Mouse (Mus musculus) midbrain, postnatal 0 days (tissue): Measurements from ENCODE around the gene Olfr575. TPM values are rescaled to one million over a fixed set of nuclear protein-coding genes. Genes with fewer than 3 reads are reported as not detected.

Source experiments
- ATAC-seq: fragments of 200-750 bp; cut with Nextera tagmentation; 2 replicates; pipeline ENCODE4 v1.8.0; 2017; ENCODE audit warnings: moderate number of reproducible peaks, mild to moderate bottlenecking, moderate TSS enrichment, moderate library complexity; ENCODE audit not compliant: low FRiP score
- DNase-seq: peaks from one replicate; pipeline ENCODE4 v3.0.0-alpha.2; 2015; ENCODE audit warnings: low spot score
- H3K27ac ChIP-seq: fragments of 300-500 bp; sonication (generic); 2 replicates; pipeline ENCODE4 v1.5.1; 2014; ENCODE audit warnings: low read depth, mild to moderate bottlenecking, low read length, mixed read lengths
- H3K27me3 ChIP-seq: fragments of 300-500 bp; sonication (generic); 2 replicates; pipeline ENCODE4 v1.6.1; 2014; ENCODE audit warnings: low read length, control low read depth, mixed read lengths; ENCODE audit not compliant: insufficient read depth
- H3K36me3 ChIP-seq: fragments of 300-500 bp; sonication (generic); 2 replicates; pipeline ENCODE4 v1.6.1; 2014; ENCODE audit warnings: low read length, control low read depth, mixed read lengths; ENCODE audit not compliant: insufficient read depth
- H3K4me1 ChIP-seq: fragments of 300-500 bp; sonication (generic); 2 replicates; pipeline ENCODE4 v1.6.1; 2014; ENCODE audit warnings: mild to moderate bottlenecking, control low read depth, antibody characterized with exemption, low read length, mixed read lengths; ENCODE audit not compliant: insufficient read depth
- H3K4me2 ChIP-seq: fragments of 300-500 bp; sonication (generic); 2 replicates; pipeline ENCODE4 v1.6.1; 2014; ENCODE audit warnings: low read depth, mild to moderate bottlenecking, low read length, mixed read lengths; ENCODE audit not compliant: poor library complexity, severe bottlenecking
- H3K4me3 ChIP-seq: fragments of 300-500 bp; sonication (generic); 2 replicates; pipeline ENCODE4 v1.5.1; 2014; ENCODE audit warnings: low read depth, mild to moderate bottlenecking, low read length, moderate library complexity
- H3K9ac ChIP-seq: fragments of 300-500 bp; sonication (generic); replicated peaks from 2 replicates; pipeline ENCODE4 v1.6.1; 2014; ENCODE audit warnings: mild to moderate bottlenecking, low read length, moderate library complexity, mixed read lengths; ENCODE audit not compliant: poor library complexity, severe bottlenecking
- H3K9me3 ChIP-seq: fragments of 300-500 bp; sonication (generic); 2 replicates; pipeline ENCODE4 v1.6.1; 2016; ENCODE audit warnings: low read length, control low read depth
- CTCF ChIP-seq: IDR thresholded peaks from 2 replicates; pipeline ENCODE4 v1.5.1; 2016; ENCODE audit warnings: antibody characterized with exemption, mild to moderate bottlenecking
- WGBS: fragments of 180-500 bp; shearing (Covaris S2); extraction: QIAGEN DNeasy Blood & Tissue Kit; methylation state at CpG from one replicate; pipeline ENCODE4 v1.1.7; 2014; 5-methylcytosine and 5-hydroxymethylcytosine counted together
- polyA plus RNA-seq: library from polyadenylated mRNA; unstranded; fragments of >200 nt; fragmentation: Nextera tagmentation; extraction: Ambion mirVana; gene quantifications from 2 replicates; pipeline ENCODE4 v1.2.1, GENCODE M21; 2015
- total RNA-seq: library from RNA; depleted of rRNA; stranded (reverse); fragments of >200 nt; gene quantifications from 2 replicates; pipeline ENCODE4 v1.2.3, GENCODE M21; 2014; rRNA removed

Gene Olfr575
- total RNA-seq, result not detected in 2 replicates
- not detected in 2 replicates for polyA plus RNA-seq

- no peak for TF ChIP-seq CTCF
- 69% methylated on average over 1 of the region's 1 CpGs for WGBS
- H3K27ac ChIP-seq, result no peak within 1 kb of the TSS
- H3K27me3 ChIP-seq, result no peaks in the 10 kb centered on the region
- H3K4me2 ChIP-seq, result no peak within 1 kb of the TSS
- no peaks in the 10 kb centered on the region for H3K4me1 ChIP-seq
- ATAC-seq (no peak), DNase-seq (no peak)
- H3K9me3 ChIP-seq, result no peaks in the 10 kb centered on the region
- H3K36me3 ChIP-seq, result no peaks in the 10 kb centered on the region
- H3K9ac ChIP-seq, result no peak within 1 kb of the TSS
- H3K4me3 ChIP-seq, result no peak within 1 kb of the TSS
These were observed at the start of gene Olfr575 for GRCm38 (mm10) chr7:102958593-102958992. Gene Olfr575 (minus strand): TSS chr7:102958775.

DNA sequence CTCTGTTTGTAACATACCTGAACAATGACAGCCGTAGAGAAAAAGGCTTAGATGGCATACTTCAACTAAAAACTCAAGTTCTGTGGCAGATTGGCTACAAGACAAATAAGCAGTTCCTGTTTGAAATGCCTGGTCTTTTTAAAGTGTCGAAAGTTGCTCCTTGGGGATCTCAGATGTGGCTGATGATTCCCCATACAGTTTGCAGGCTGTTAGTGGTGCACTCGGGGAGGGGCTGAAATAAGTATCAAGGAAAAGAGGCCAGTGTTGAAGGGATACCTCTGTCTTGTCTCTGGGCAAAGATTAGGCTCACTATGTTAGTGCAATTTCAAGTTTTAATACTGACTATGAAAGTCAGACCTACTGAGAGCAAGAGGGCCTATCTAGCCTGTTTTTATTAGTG is 30.6 kb upstream of the Olfr575 start, which contains the start of gene Olfr578:
Gene Olfr578 (minus strand): TSS at position 101 of the 400 bp plus-strand sequence.
- DNase-seq (no peak), ATAC-seq (no peak)
- TF ChIP-seq CTCF, result no peak
- H3K9ac ChIP-seq, result no peak within 1 kb of the TSS
- no peak within 1 kb of the TSS for H3K4me3 ChIP-seq
- H3K27me3 ChIP-seq, result no peaks in the 10 kb centered on the region
- H3K4me2 ChIP-seq, result no peak within 1 kb of the TSS
- H3K9me3 ChIP-seq, result no peaks in the 10 kb centered on the region
- no peaks in the 10 kb centered on the region for H3K36me3 ChIP-seq
- no peak within 1 kb of the TSS for H3K27ac ChIP-seq
- no peaks in the 10 kb centered on the region for H3K4me1 ChIP-seq
- 80% methylated on average over 3 of the region's 3 CpGs for WGBS

- Histone ChIP-seq H3K4me3 (no peak within 1 kb of the TSS), H3K27me3 (no peaks in the 10 kb centered on the region), H3K27ac (no peak within 1 kb of the TSS), H3K36me3 (no peaks in the 10 kb centered on the region), H3K9me3 (no peaks in the 10 kb centered on the region), H3K4me2 (no peak within 1 kb of the TSS), H3K9ac (no peak within 1 kb of the TSS), H3K4me1 (no peaks in the 10 kb centered on the region)
- DNase-seq (no peak), ATAC-seq (no peak)
- TF ChIP-seq CTCF, result no peak
- WGBS, result 83% methylated on average over 2 of the region's 2 CpGs
These were observed 17.3 kb upstream of the Olfr575 start, which contains the start of gene Olfr577 for GRCm38 (mm10) chr7:102975843-102976242. Gene Olfr577 (minus strand): TSS chr7:102975943.

GRCm38 (mm10) chr7:102974399-102974798 is 15.8 kb upstream of the Olfr575 start:
- WGBS, result 40% methylated on average over 1 of the region's 1 CpGs
- no peak for TF ChIP-seq CTCF
- ATAC-seq (no peak), DNase-seq (no peak)
- Histone ChIP-seq H3K27me3 (no peaks in the 10 kb centered on the region), H3K9ac (no peak overlapping the region), H3K27ac (no peak overlapping the region), H3K9me3 (no peaks in the 10 kb centered on the region), H3K4me3 (no peak overlapping the region), H3K36me3 (no peaks in the 10 kb centered on the region), H3K4me2 (no peak overlapping the region), H3K4me1 (no peaks in the 10 kb centered on the region)

DNA sequence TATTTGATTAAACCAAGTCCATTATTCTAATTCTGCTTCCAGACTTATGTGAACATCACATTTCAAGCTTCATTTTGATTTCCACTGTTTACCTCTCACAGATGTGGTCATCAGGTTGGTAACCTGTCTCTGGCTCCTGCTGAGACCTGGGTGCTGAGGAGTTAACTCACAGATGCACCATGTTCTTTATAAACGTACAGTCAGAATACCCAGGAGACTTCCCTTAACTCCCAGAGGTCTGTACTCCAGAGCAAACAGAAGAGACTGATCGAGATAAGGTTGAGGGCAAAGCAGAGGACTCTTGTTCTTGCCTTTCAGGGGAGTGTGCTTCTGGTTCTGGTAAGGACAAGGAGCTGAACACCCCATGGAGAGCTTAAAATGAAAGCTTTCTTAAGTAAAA is 3.8 kb upstream of the Olfr575 start, which contains the start of gene Olfr576:
Gene Olfr576 (plus strand): TSS at position 301 of the 400 bp plus-strand sequence.
- no peak within 1 kb of the TSS for H3K4me2 ChIP-seq
- H3K27me3 ChIP-seq, result no peaks in the 10 kb centered on the region
- ATAC-seq (no peak), DNase-seq (no peak)
- H3K36me3 ChIP-seq, result no peaks in the 10 kb centered on the region
- H3K4me3 ChIP-seq, result no peak within 1 kb of the TSS
- H3K9me3 ChIP-seq, result no peaks in the 10 kb centered on the region
- TF ChIP-seq CTCF, result no peak
- H3K9ac ChIP-seq, result no peak within 1 kb of the TSS
- H3K27ac ChIP-seq, result no peak within 1 kb of the TSS
- WGBS, result 63% methylated on average over 2 of the region's 2 CpGs
- no peaks in the 10 kb centered on the region for H3K4me1 ChIP-seq

DNA sequence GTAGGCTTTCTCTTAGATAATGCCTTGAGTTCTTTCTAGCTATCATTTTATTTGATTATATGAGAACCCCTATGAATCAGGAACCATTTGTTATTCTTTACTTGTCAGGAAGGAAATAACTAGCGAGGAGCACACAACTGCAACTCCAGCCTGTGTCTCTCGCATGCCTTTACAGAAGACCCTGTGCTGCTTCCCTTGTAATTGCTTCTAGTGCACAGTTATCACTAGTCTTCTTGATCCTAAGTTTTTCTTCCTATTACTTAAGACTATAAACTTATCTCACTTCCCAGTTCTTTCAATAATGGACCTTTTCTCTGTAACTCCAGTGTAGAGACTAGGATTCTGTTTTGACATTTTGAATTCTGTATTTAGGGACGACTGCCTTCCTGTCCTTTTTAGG is 438 bp downstream of the Olfr575 start:
- Histone ChIP-seq H3K27ac (no peak overlapping the region), H3K4me2 (no peak overlapping the region), H3K9me3 (no peaks in the 10 kb centered on the region), H3K9ac (no peak overlapping the region), H3K36me3 (no peaks in the 10 kb centered on the region), H3K4me1 (no peaks in the 10 kb centered on the region), H3K4me3 (no peak overlapping the region), H3K27me3 (no peaks in the 10 kb centered on the region)
- ATAC-seq (no peak), DNase-seq (no peak)
- 75% methylated on average over 3 of the region's 3 CpGs for WGBS
- no peak for TF ChIP-seq CTCF
